Comparison of ENCODE assay signal across 3 mouse cellular contexts in the genomic region with DNA sequence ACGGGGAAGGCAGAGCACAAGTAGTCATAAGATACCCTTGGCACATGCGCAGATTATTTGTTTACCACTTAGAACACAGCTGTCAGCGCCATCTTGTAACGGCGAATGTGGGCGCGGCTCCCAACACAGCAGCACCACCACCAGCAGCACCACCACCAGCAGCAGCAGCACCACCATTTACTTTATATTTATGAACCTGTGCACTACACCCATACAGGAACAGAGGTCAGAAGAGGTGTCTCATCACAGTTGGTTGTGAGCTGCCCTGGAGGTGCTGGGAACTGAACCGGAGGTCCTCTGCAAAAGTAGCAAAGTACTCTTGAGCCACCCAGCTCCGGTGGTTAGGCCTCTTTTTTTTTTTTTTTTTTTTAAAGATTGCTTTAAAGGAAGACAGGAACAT. TPM values are rescaled to one million over a fixed set of nuclear protein-coding genes. Genes with fewer than 3 reads are reported as not detected.
A peak's percentile ranks its signal among the peaks of the same experiment; 100 is the strongest.
DNase-seq lines count a peak whose midpoint lies in the region; TF ChIP-seq lines count a peak whose summit lies in the region.
"Not testable (repeated sequence)": the region's sequence is repeated elsewhere in the genome, so short reads cannot be mapped to it uniquely, and the experiment has no call there.

No protein-coding gene starts in this region.

- peaks cover 7 to 10% of the 10 kb centered on the region in 2 experiments for H3K4me1 ChIP-seq in MEL (ENCODE audit: control insufficient read depth in 1 of 2, insufficient read depth in 2 of 2, low read length in 2 of 2)

- TF ChIP-seq EP300 in MEL (IDR thresholded peaks at IDR 0.05; ENCODE audit: low read depth in 1 of 2, low read length in 2 of 2) = not testable (repeated sequence)

- H3K4me3 ChIP-seq in MEL (ENCODE audit: control insufficient read depth in 1 of 2, insufficient read depth in 1 of 2, low read depth in 2 of 2, low read length in 2 of 2) = peak overlapping the region; percentile 64 to 96

- TF ChIP-seq POLR2A in MEL (IDR thresholded peaks at IDR 0.05; ENCODE audit: control insufficient read depth in 1 of 2, insufficient read depth in 1 of 2, low read depth in 1 of 2, low read length in 2 of 2, poor library complexity in 1 of 2) = peak in 1 of 2 experiments; percentile 50; a peak in 1 of 4 replicates

- H3K27me3 ChIP-seq in MEL (ENCODE audit: control insufficient read depth in 1 of 2, insufficient read depth in 2 of 2, low read length in 2 of 2) = not testable (repeated sequence)

- H3K27ac ChIP-seq in MEL (ENCODE audit: control insufficient read depth, low read depth, low read length) = peak overlapping the region; percentile 98

- DNase-seq in MEL (ENCODE audit: low read depth, low spot score) (peak; percentile 86), MEL-GATA-1-ER (ENCODE audit: extremely low read depth, low read depth) (peak; percentile 59)
- peak; percentile 84 for DNase-seq in heart, adult 11 months

- TF ChIP-seq CTCF in MEL (IDR thresholded peaks at IDR 0.05 in 2 of 3, conservative IDR thresholded peaks at IDR 0.05 in 1 of 3; ENCODE audit: control insufficient read depth in 1 of 3, insufficient read depth in 1 of 3, low read depth in 2 of 3, low read length in 3 of 3, poor library complexity in 1 of 3, severe bottlenecking in 1 of 3) = not testable (repeated sequence)

- TF ChIP-seq RAD21 in MEL (IDR thresholded peaks at IDR 0.05; ENCODE audit: low read depth, low read length) = not testable (repeated sequence)

- H3K9ac ChIP-seq in MEL (ENCODE audit: control insufficient read depth, low read depth, low read length, poor library complexity, severe bottlenecking) = peak overlapping the region; percentile 89

- H3K79me2 ChIP-seq in MEL (ENCODE audit: control insufficient read depth, insufficient read depth, low read length, poor library complexity) = peaks cover 18% of the 10 kb centered on the region

- not testable (repeated sequence) for H3K36me3 ChIP-seq in MEL (ENCODE audit: control insufficient read depth in 1 of 2, insufficient read depth in 2 of 2, low read length in 2 of 2)

- H3K9me3 ChIP-seq in MEL (replicated peaks; ENCODE audit: insufficient read depth, low read length) = not testable (repeated sequence)

TF ChIP-seq in MEL, 35 proteins besides CTCF, POLR2A, EP300 and RAD21:
- TF ChIP-seq SIN3A (IDR thresholded peaks at IDR 0.05; ENCODE audit: low read length) (peak; percentile 62), ETS1 (IDR thresholded peaks at IDR 0.05; ENCODE audit: low read depth, low read length) (peak; percentile 17; the same call in 1 of the 2 replicates), MXI1 (IDR thresholded peaks at IDR 0.05; ENCODE audit: low read depth, low read length) (peak; percentile 60), CHD1 (IDR thresholded peaks at IDR 0.05; ENCODE audit: low read depth, low read length) (peak; percentile 63; the same call in 1 of the 2 replicates), TCF12 (IDR thresholded peaks at IDR 0.05; ENCODE audit: low read depth, low read length) (0 out of 2 replicates have a peak, but pooled peaks have one; percentile 19), ZNF384 (IDR thresholded peaks at IDR 0.05; ENCODE audit: low read depth, low read length) (peak; percentile 89; the same call in 1 of the 2 replicates), NELFE (IDR thresholded peaks at IDR 0.05; ENCODE audit: low read depth, low read length) (peak; percentile 52; the same call in 1 of the 2 replicates), POLR2AphosphoS2 (IDR thresholded peaks at IDR 0.05; ENCODE audit: low read length) (0 out of 2 replicates have a peak, but pooled peaks have one; percentile 49)

RNA-seq across cellular contexts. Expression of gene Inpp5f, which starts 1.2 kb away (rescaled TPM):
- total RNA-seq in MEL (2012; rRNA removed) = 9.5 and 9.9 TPM in 2 replicates
- 10 to 100 TPM in 1 of 2 experiments, not detected in 1; 14.3 TPM for polyA plus RNA-seq in MEL (2012; ENCODE audit: insufficient read depth in 1 of 2, insufficient read length in 2 of 2, low read depth in 1 of 2, low replicate concordance in 2 of 2, missing spikeins in 1 of 2)
